Mouse (Mus musculus) liver, adult (tissue): Measurements from ENCODE around the gene Mdn1.

Experiments used
- GATA4 ChIP-seq: IDR thresholded peaks from 2 replicates; pipeline ENCODE4 v1.6.1; 2014; ENCODE audit warnings: mild to moderate bottlenecking, low read length; ENCODE audit not compliant: insufficient replicate concordance

Gene Mdn1

DNA sequence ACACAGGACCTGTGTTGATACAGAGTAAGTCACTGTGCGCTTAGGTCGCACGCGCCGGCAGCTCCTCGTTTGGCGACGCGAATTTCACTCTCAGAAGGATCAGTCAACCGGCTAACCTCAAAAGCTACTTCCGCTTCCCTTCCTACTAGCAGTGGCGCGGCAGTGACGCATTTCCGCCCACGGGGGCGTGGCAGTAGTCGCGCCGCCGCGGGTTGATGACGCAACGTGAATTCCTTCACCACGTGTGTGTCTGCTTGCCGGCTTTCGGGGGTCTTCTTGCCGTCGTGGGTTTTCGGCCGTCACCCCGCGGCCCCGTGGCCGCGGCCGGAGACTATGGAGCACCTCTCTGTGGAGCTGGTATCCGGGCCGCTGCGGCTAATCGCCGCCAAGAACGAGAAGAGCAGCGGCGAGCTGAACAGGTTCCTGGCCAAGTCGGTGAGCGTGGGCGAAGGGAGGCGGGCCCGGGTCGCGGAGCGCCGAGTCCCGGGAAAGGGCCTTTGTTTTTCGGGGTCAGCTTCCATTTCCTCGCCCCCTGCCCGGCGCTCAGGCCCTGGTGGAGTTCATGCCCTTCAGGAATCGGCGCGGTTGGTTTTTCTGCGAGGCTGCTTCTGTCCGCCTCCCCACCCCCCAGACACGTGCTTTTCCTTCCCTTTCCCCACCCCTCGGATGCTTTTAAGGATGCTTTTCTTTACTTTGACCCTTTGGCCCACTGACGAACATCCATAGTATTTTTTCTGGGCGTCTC is at the start of gene Mdn1:
TSS of gene Mdn1 (plus strand) at position 202 of the 745 bp plus-strand sequence.
- peak; percentile 19; the same call in 1 of the 2 replicates for TF ChIP-seq GATA4

DNA sequence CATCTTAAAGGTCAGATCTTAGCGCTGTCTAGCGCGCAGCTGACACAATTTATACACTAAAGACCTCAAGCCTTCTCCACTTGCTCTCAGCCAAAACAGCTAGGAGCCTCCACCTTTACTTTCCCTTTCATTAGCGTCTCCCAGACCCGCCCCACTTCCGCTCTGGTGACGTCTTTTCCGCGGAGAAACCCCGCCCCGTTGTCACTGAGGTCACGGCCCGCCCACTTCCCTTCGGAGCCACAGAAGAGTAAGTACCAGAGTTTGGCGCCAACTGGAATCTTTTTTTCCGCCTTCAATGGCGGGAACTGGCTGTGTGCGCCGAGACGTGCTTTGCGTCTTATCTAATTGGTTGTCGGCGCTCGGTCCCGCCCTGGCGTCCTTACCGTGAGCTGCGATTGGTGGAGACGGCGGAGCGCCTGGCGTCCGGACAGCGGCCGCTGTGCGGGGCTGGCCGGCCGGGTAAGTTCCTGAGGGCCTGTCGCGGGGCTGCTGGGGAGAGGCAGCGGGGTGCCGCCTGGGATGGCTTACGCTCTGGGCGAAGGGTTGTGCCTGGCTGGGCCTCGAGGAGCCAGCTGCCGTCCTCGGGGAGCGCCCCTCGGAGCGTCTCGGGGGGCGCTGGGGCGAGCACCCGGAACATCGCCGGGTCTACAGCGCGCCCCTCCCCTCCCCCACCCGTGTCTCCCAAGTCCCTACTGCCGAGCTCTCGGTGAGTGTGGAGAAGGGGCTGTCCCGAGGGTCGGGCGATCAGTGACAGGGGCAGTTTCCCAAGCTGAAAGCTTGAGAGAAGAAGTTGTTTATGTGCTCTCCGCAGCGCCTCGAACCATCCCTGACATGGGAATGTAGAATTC is 41.7 kb upstream of the Mdn1 start, which contains the start of gene Casp8ap2:
TSS of gene Casp8ap2 (plus strand) at position 418 of the 848 bp plus-strand sequence.
- TF ChIP-seq GATA4 = 0 out of 2 replicates have a peak, but pooled peaks have one; percentile 42

DNA sequence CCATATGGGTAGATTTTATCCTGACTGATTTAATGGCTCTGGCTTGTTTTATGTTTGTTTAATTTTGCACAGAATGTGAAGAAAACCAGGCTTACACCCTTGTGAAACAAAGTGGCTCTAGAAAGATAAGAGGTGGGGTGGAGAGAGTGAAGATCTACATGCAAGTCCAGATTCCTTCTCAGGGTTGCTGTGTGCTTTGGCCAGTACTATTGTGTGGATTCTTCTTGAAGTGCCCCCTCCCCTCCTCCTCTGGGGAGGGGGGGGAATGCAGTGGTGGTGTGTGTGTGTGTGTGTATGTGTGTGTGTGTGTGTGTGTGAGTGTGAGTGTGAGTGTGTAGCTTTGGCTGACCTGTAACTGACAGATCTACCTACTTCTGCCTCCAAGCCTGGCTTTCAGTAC is 35.3 kb upstream of the Mdn1 start:
- TF ChIP-seq GATA4 = no peak

DNA sequence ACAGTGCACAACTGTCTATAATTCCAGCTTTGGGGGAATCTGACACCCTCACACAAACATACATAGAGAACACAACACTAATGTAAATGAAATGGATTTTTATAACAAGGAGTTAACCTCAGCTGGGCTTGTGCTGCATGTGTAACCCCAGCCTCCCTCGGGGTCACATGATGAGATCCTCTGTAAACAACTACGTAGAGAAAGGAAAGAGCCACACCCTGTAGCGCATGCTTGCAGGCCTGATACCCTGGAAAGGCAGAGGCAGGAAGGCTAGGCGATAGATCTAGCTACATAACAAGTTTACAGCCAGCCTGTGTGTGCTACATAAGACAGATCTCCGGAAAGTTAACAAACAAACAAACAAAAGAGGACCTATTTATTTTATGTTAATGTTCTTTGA is 5.2 kb upstream of the Mdn1 start:
- peak; percentile 25; the same call in 1 of the 2 replicates for TF ChIP-seq GATA4

DNA sequence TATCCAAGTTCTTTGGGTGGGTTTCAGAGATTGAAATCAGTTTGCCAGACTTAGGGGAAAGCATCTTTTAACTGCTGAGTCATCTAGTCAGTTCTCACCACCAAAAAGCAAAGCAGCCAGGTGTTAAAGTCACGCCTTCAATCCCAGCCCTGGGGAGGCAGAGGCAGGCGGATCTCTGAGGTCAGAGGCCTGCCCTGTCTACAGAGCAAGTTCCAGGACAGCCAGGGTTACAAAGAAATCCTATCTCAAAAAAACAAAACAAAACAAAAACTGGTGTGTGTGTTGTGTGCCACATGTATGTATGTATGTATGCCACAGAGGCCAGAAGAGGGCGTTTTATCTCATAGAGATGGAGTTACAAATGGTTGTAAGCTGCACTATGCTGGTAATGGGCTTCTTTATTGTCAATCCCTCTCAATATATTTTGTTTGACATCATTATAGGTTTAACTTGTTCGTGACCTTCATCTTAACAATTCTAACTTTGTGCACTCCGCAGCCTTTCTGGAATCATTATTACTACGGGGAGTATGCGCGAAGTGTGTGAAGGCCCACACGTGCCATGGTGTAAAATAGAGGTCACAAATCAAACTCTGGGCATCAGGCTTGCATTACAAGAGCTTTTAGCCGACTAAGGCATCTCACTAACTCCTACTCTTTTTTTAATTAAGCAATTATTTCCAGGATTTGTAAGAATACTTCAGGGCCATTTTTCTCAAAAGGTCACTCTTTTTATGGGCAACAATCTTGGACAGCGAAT is 594 bp upstream of the Mdn1 start:
- TF ChIP-seq GATA4 = no peak

DNA sequence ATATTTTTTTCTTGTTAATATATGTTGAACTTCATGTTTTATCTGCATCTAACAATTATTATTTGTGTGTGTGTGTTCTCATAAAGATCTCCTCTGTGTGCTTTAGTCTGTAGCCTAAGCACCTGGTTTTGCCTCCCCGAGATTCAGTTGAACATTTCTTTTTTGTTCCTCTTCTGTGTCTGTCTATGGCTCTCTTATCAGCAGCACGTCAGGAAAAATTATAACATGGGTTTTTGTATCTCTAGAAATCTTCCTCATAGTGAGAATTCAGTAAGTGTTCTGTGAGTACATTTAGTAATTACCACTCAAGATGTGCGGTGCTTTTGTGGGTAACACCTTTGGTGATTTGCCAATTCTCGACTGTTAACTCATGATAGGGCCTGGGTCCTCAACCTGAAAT is 8.9 kb downstream of the Mdn1 start:
- no peak for TF ChIP-seq GATA4

DNA sequence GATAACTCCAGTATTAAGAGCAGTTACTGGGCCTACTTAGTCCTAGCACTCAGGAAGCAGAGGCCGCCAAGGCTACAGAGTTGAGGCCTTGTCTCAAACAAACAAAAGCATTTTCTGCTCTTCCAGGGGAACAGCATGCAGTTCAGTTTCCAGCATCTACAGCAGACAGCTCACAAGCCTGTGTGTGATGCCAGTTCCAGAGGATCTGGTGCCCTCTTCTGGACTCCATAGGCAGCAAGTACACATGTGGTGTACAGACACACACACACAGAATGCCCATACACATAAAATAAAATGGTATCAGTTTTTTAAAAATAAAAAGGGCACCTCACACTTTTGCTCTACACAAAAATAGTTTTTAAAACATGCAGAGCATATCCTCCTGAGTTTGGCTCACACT is 11.4 kb downstream of the Mdn1 start:
- no peak for TF ChIP-seq GATA4

DNA sequence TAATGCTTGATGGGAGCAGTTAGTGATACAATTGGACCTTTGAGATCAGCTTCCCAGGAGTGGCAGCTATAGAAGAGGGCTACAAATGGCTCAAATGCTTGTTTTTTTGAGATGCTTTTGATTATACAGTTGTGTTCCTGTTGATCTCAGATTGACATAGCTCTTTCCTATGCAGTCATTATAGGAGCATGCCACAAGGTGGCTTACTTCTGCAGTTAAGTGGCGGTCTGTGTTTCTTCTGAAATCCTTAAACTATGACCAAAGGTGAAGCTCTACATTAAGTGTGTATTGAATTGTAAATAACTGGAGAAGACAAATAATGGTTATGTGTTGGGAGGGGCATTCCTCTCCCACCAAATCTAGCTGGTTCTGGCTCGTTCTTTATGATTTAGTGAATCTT is 12.9 kb downstream of the Mdn1 start:
- TF ChIP-seq GATA4 = no peak

DNA sequence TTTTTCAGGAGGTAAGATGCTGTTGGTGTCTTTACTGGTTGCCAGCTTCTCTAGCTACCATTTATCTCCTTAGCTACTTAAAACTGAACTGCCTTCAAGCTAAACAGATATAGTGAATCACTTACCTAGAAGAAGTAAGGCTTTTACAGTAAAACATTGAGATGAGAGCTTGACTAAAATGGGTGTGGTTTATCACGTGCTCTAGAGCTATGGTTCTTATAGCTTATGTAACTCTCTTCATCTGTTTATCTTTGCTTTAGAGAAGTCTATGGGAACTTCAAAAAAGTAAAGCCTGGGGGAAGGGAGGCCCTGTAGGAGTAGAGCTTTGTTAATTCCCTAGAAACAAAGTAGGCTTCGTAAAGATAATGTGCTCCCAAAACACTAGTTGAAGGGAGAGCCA is 17.1 kb downstream of the Mdn1 start:
- no peak for TF ChIP-seq GATA4

DNA sequence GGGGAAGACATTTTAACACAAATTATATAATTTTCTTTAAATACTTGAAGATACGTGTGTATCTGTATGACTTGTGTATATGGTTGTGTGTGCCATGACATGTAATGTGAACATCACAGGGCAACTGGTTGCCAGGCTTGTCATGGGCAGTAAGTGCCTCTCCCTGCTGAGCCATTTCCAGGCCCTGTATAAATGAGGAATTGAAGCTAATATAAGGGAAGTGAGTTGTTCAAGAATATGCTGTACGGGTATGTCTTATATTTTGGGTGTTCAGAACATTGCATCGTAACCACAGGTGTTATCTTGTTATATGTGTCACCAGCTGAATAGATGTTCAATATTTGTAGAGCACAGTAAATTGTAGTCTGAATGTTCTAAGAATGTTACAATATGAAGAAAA is 20.6 kb downstream of the Mdn1 start:
- TF ChIP-seq GATA4 = no peak

DNA sequence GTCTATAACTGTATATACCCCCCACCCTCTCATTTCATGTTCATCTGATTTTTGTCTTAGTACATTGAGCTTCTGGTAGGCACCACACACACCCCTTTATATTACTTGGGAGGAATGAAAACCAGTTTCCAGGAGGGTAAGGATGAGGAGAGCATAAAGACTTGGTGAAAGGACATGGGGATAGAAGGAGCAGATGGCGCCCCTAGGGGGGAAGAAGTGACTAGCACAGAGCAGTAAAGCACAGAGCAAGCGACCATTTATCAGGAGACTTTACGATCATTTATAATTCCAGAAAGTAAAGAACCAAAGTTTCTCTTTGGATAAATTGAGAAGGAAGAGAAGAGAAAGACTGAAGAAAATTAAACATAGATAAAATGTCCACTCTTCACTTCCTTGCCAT is 23.9 kb downstream of the Mdn1 start:
- no peak for TF ChIP-seq GATA4

DNA sequence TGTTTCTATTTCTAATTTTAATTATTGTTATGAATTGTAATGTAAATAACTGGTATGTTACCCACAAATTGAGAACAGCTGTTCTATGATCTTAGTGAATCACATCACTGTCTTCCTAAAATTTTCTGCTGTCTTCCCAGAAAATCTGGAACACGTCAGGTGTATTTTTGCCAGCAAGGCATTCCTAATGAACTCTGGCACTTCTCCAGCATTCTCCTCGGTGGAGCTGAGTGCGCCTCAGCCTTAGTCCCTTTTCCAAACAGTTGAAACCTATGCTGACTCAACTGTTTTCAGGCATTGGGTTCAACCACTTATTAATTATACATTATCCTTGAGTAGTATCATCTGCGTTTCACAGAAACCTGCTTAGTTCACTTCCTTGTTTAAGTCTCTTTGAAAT is 25.6 kb downstream of the Mdn1 start:
- no peak for TF ChIP-seq GATA4

DNA sequence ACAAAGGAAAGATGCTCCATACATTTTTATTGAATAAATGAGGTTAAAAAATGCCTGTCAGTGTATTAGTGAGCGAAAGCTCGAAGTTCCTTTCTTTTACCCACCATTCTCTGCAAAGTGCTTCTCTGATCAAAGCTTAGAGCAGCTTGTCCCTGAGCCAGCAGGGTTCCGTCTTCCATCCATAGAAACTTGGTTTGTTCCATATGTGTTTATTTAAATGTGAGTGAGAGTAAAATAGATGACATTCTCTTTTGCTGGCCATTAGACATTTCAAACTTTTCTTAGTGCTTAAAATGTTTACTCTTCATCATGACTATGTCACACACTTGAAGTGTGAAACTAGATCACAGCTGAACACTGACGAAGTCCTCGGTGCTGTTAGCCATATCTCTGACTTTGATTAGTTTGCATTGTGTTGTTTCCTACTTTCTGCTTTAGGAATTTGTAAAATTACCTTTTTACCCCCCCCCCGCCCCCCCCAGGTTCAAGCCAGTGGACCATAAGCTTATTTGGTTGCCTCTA is 26.2 kb downstream of the Mdn1 start:
- TF ChIP-seq GATA4 = no peak

DNA sequence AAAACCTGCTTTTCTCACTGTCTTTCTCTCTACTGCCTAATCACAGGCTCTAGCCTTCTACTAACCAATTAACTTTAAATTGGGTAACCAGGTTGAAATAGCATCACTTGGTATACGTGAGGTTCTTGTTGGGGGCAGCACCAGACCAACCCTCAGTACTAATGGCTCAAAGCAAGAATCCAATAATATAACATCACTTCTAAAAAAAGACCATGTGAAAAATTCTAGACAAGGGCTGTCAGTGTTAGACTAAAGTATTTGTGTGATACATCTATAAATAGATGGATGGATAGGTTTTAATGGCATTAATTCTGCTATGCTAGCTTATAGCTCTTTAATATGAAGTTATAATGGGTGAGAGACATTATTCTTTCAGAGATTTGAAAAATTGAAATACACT is 60.8 kb downstream of the Mdn1 start:
- TF ChIP-seq GATA4 = no peak

DNA sequence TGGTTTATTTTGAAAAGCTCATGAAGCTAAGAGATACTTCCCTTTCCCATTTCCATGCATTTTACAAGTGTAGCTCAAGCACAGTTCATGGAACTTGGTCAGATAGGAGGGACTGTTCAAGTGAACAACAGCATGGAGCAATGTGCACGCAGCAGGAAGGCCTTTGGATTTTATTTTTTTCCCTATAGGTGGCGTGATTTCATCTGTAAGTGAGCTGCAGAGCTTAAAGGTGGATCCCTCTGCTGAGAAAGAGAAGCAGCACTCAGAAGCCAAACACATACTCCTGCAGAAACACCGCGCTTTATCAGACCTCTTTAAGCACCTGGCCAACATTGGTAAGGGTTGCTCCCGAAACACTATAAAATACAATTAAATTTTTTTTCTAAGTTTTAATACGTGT is 88.5 kb downstream of the Mdn1 start:
- no peak for TF ChIP-seq GATA4
